Mouse (Mus musculus) limb, embryonic 14.5 days (tissue): Measurements from ENCODE around the gene Sik2. TPM values are rescaled to one million over a fixed set of nuclear protein-coding genes. Genes with fewer than 3 reads are reported as not detected.

ENCODE experiments used
- ATAC-seq: fragments of 200-750 bp; cut with Nextera tagmentation; 2 replicates; pipeline ENCODE4 v1.8.0; 2017; ENCODE audit warnings: low read depth, moderate number of reproducible peaks, moderate TSS enrichment; ENCODE audit not compliant: low FRiP score
- DNase-seq: peaks from one replicate; pipeline ENCODE4 v3.0.0-alpha.2; 2015; ENCODE audit warnings: low spot score
- H3K27ac ChIP-seq: fragments of 300-500 bp; sonication (generic); replicated peaks from 2 replicates; pipeline ENCODE4 v1.5.1; 2014; ENCODE audit warnings: low read depth, mild to moderate bottlenecking, low read length, moderate library complexity, mixed read lengths
- H3K27me3 ChIP-seq: fragments of 300-500 bp; sonication (generic); 2 replicates; pipeline ENCODE4 v1.6.1; 2014; ENCODE audit warnings: low read length, mixed read lengths; ENCODE audit not compliant: control insufficient read depth, insufficient read depth
- H3K36me3 ChIP-seq: fragments of 300-500 bp; sonication (generic); 2 replicates; pipeline ENCODE4 v1.6.1; 2014; ENCODE audit warnings: mild to moderate bottlenecking, low read length, moderate library complexity, mixed read lengths; ENCODE audit not compliant: control insufficient read depth, insufficient read depth
- H3K4me1 ChIP-seq: fragments of 300-500 bp; sonication (generic); 2 replicates; pipeline ENCODE4 v1.6.1; 2014; ENCODE audit warnings: antibody characterized with exemption, low read length, mixed read lengths; ENCODE audit not compliant: control insufficient read depth, insufficient read depth
- H3K4me2 ChIP-seq: fragments of 300-500 bp; sonication (generic); replicated peaks from 2 replicates; pipeline ENCODE4 v1.6.1; 2014; ENCODE audit warnings: low read depth, mild to moderate bottlenecking, low read length, moderate library complexity; ENCODE audit not compliant: severe bottlenecking
- H3K4me3 ChIP-seq: fragments of 300-500 bp; sonication (generic); replicated peaks from 2 replicates; pipeline ENCODE4 v1.5.1; 2014; ENCODE audit warnings: low read length
- H3K9ac ChIP-seq: fragments of 300-500 bp; sonication (generic); 2 replicates; pipeline ENCODE4 v1.6.1; 2014; ENCODE audit warnings: mild to moderate bottlenecking, low read depth, low read length, moderate library complexity; ENCODE audit not compliant: severe bottlenecking
- H3K9me3 ChIP-seq: fragments of 300-500 bp; sonication (generic); 2 replicates; pipeline ENCODE4 v1.6.1; 2016; ENCODE audit warnings: low read length; ENCODE audit not compliant: control insufficient read depth
- POLR2A ChIP-seq: fragments of 200-500 bp; IDR thresholded peaks from 2 replicates; pipeline ENCODE4 v1.8.0; 2012; ENCODE audit warnings: inconsistent platforms, mild to moderate bottlenecking, moderate library complexity, borderline replicate concordance; ENCODE audit not compliant: insufficient read depth, insufficient read length; ENCODE audit errors: extremely low read depth
- whole genome bisulfite sequencing: fragments of 180-500 bp; shearing (Covaris S2); extraction: QIAGEN DNeasy Blood & Tissue Kit; methylation state at CpG from one replicate; pipeline ENCODE4 v1.1.7; 2014; 5-methylcytosine and 5-hydroxymethylcytosine counted together
- polyA plus RNA-seq, 2 experiments: library from polyadenylated mRNA; depleted of rRNA in 1 of 2; stranded (reverse) in 1 of 2; unstranded in 1 of 2; fragments of >200 nt; fragmentation: Nextera tagmentation in 1 of 2; extraction: Ambion mirVana in 1 of 2; gene quantifications; 2 replicates each; pipeline versions ENCODE4 v1.2.1 to v1.2.3; 2012 to 2014

Sik2 gene
- polyA plus RNA-seq, 2 experiments: 15.8 to 16.3 TPM

DNA sequence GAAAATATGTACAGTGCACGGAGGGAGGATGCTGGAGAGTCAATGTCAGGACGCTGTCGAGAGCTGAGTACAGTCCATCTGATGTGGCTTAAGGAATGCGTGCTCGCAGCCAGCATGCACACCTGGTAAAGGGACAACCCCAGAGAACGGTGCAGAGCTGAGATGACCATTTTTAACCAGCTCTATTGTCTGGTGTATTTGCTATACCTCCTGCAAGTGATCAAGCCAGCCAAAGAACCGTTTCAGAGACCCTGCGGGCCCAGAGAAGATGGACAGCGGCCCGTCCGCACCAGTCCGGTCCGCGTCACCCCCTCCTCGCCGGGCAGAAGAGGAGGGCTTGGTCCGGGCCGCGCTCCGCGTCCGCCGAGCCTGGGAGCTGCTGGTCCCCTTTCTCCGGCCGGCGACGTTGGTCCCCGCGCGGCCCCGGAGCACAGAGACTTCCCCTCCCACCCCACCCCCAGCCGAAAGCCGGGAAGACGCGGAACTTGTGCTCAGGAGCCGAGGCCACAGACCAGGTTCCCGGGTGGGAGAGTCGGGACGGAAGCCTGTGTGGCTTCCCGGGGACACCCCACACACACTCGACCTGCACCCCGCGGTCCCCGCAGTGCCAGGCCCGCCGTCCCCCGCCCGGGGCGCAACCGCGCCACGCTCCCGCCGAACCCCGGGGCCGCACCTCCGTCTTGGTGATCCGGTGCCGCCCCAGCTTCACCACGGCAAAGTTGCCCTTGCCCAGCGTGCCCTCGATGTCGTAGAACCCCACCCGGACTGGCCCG, 619 bp downstream of the Sik2 start:
- ATAC-seq (peak; percentile 45), DNase-seq (no peak)
- Histone ChIP-seq H3K27me3 (no peaks in the 10 kb centered on the region), H3K4me3 (peak overlapping the region; percentile 85), H3K4me1 (0 out of 2 replicates have a peak, but pooled peaks cover 3% of the 10 kb centered on the region), H3K36me3 (no peaks in the 10 kb centered on the region), H3K9me3 (no peaks in the 10 kb centered on the region), H3K27ac (peak overlapping the region; percentile 82), H3K9ac (peak overlapping the region; percentile 89), H3K4me2 (peak overlapping the region; percentile 82)
- 0% methylated on average over 51 of the region's 65 CpGs for WGBS
- no peak for TF ChIP-seq POLR2A

DNA sequence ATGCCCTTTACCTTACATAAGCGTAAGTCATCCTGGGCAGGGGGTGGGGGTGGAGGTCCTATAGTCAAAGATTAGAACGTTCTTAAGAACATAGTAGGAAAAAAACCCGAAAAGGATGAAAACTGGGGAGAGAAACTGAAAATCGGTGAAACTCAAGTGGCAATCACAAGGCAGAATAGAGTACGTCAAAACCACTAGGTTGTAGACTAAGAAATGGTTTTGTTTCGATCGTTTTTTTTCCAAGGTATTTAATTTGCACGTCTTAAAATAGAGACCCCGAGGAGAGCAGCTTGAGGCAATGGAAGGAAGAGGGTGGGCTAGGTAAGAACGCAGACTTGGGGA, 1.2 kb downstream of the Sik2 start:
- 0 out of 2 replicates have a peak, but pooled peaks cover 3% of the 10 kb centered on the region for H3K4me1 ChIP-seq
- H3K4me2 ChIP-seq: peak overlapping the region; percentile 82
- TF ChIP-seq POLR2A: no peak
- peak overlapping the region; percentile 89 for H3K9ac ChIP-seq
- no peak for ATAC-seq
- WGBS: 11% methylated on average over 10 of the region's 10 CpGs
- DNase-seq: no peak
- no peaks in the 10 kb centered on the region for H3K27me3 ChIP-seq
- H3K4me3 ChIP-seq: peak overlapping the region; percentile 85
- no peaks in the 10 kb centered on the region for H3K36me3 ChIP-seq
- no peaks in the 10 kb centered on the region for H3K9me3 ChIP-seq
- H3K27ac ChIP-seq: no peak overlapping the region

DNA sequence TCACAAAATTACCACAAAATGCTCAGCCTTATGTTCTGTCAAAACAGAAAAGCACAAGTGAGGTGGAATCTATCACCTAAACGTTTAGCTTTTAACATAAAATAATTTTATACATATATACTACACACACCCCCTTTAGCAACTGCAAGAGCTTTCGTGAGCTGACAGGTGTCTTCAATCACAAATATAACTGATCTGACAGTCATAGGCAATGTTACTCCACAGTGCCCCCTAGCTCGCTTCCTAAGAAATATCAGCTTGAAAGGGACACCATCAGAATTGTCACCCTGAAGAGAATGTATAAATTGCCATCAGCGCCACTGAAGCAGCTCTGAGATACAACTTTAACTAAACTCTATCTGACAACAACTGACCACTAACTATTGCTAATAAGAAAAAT, 2.0 kb downstream of the Sik2 start:
- WGBS: 6% methylated on average over 4 of the region's 4 CpGs
- H3K4me2 ChIP-seq: no peak overlapping the region
- H3K9me3 ChIP-seq: no peaks in the 10 kb centered on the region
- 0 out of 2 replicates have a peak, but pooled peaks cover 3% of the 10 kb centered on the region for H3K4me1 ChIP-seq
- no peak for TF ChIP-seq POLR2A
- no peak overlapping the region for H3K4me3 ChIP-seq
- DNase-seq (peak; percentile 84), ATAC-seq (no peak)
- H3K36me3 ChIP-seq: no peaks in the 10 kb centered on the region
- no peaks in the 10 kb centered on the region for H3K27me3 ChIP-seq
- H3K9ac ChIP-seq: no peak overlapping the region
- no peak overlapping the region for H3K27ac ChIP-seq

DNA sequence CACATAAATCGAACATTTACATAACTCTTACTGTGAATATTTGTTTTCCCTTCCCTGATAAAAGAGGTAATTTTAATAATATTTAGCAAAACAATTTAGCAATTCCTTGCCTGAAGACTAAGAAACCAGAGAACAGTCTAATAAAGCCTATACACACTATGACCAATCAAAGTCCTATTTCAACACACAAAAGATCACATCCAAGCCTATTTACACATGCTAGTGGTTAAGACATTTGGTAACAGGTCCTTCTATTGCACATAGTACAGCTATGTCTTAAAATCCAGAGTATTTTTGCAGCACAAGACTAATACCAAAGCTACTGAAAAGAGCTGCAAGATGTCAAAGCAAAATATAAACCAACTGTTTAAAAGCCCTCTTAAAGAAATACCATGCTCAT, 4.8 kb downstream of the Sik2 start:
- Histone ChIP-seq H3K4me1 (0 out of 2 replicates have a peak, but pooled peaks cover 3% of the 10 kb centered on the region), H3K27ac (no peak overlapping the region), H3K36me3 (no peaks in the 10 kb centered on the region), H3K27me3 (no peaks in the 10 kb centered on the region), H3K4me2 (no peak overlapping the region), H3K9me3 (no peaks in the 10 kb centered on the region), H3K9ac (no peak overlapping the region), H3K4me3 (no peak overlapping the region)
- TF ChIP-seq POLR2A: no peak
- 77% methylated on average over 1 of the region's 1 CpGs for WGBS
- DNase-seq (no peak), ATAC-seq (no peak)

DNA sequence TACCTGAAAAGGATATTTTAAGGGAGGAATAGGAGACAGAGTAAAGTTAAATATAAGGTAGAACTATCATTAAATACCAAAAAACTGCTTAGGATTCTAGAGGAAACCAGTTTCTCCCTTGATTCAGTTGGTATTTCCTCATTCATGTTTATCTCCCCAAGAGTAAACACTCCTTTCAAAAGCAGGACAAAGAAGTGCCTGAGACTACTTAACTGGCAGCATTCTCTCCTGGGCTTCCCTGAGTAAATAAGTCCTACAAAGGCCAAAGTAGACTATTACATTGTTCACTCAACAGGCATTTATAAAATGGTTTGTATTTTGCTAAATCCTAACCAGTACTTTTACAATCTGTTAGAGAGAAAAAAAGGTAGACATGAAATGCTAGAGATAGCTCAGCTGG, 22.2 kb downstream of the Sik2 start:
- DNase-seq: no peak
- no peaks in the 10 kb centered on the region for H3K9me3 ChIP-seq
- H3K27me3 ChIP-seq: no peaks in the 10 kb centered on the region
- H3K36me3 ChIP-seq: no peaks in the 10 kb centered on the region
- H3K4me1 ChIP-seq: no peaks in the 10 kb centered on the region
- TF ChIP-seq POLR2A: no peak
- no peak overlapping the region for H3K4me3 ChIP-seq
- no peak overlapping the region for H3K9ac ChIP-seq
- H3K27ac ChIP-seq: no peak overlapping the region
- ATAC-seq: no peak
- no peak overlapping the region for H3K4me2 ChIP-seq
